Mouse (Mus musculus): ENCODE data around the gene Rpl29.

Gene Rpl29

DNA sequence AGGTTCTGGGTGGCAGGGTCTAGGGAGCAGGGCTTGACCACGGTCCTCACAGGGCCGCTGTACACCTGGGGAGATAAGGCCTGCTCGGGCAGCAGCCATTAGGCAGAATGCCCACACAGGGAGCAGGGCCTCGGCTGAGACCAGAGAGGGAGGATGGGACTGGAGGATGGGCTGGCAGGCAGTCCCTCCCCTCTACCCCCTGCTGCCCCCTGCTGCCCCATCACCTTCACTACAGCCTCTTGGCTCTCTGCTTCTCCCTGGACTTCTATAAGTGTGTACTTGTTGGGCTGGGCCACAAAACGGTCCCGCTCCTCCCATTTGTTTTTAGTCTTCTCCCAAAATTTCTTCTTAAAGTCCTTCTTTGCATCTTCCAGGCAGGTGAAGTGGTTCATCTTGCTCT lies 45.2 kb downstream of the Rpl29 start:
- peak; percentile 85 for DNase-seq

GRCm38 (mm10) chr9:106475046-106475445 lies 45.8 kb downstream of the Rpl29 start:
- DNase-seq, result peak; percentile 76

DNA sequence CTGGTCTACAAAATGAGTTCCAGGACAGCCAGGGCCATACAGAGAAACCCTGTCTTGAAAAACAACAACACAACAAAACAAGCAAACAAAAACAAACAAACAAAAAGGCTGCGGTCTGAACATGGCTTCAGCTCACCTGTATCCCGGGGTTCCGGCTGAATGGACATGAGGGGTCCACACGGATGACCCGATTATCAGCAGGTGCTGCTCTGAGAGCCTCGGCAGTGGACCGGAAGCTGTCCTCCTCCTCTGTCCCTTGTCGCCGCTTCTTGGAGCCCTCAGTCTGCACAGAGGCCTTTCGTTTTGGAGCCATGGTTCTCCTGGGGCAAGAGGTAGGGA lies 46.4 kb downstream of the Rpl29 start, which contains the start of gene Rrp9:
Gene Rrp9 (plus strand): TSS at position 301 of the 339 bp plus-strand sequence.
- peak; percentile 46 for DNase-seq

DNA sequence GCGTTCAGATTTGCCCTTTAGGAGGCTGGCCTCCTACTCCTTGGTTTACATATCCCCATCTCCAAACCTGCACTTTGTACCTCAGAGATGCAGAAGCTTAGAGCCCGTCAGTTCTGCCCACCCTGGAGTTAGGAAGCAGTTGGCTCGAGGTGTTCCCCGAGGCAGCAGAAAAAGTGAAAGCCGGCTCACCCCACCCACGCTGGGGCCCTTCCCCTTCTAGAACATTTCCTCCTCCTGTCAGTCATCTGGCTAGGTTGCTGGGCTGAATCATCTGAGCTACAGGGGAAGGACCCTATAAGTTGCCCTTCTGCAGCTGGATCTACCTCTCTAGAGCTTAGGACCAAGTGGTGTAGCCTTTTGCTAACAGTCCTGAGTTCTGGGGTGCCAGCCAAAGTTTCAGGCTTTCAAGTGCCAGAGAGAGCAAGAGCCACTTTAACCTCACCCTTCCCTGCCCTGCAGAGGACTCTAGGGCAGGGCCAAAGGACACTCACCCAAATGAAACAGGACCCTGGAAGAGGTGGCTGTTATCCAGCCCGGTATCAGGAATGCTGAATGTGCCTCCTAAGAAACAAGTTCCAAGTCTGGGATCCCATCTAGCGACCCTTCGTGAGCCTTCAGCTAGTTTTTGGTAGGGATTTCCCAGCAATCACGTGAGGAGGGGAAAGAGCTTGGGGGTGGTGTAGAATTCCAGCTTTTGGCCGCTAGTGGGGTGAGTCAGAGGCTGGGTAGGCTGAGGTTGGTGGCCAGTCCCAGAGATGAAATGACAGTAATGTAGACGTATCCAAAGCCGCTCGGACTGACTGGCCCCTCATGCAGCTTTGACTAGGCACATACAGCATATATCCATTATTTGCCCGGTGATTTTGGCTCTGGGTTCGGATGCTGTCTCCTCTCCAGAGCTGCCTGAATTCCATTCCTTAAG lies 47.0 kb downstream of the Rpl29 start:
- peak; percentile 73 for DNase-seq

DNA sequence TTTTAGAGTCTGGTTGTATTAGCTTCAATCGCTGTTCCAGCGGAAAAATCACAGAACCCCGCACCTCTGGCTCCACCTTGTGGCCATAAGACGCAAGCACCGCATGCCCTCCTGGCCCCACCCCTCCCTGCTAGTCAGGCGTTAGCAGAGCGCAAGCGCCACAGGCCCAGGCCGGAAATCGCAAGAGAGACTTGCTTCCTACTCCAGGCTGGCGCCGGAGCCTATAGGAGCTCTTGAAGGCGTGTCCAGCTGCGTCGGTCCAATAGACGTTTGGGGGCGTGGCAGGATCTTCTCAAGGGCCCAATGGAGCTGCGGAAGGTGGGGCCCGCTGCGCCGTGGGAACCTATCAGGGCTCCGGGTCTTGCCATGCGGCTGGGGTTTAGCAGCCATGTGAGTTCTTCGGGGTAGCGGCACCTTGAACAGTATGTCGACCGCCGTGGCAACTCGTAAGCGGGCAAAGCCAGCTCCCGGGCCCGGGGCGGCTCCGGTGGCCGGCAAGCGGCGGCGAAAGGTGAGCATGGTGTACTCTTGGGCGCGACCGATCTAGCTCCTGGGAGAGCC lies 47.8 kb downstream of the Rpl29 start, which contains the start of gene Parp3:
Gene Parp3 (minus strand): TSS at position 26 of the 561 bp plus-strand sequence.
- DNase-seq, result peak; percentile 100

DNA sequence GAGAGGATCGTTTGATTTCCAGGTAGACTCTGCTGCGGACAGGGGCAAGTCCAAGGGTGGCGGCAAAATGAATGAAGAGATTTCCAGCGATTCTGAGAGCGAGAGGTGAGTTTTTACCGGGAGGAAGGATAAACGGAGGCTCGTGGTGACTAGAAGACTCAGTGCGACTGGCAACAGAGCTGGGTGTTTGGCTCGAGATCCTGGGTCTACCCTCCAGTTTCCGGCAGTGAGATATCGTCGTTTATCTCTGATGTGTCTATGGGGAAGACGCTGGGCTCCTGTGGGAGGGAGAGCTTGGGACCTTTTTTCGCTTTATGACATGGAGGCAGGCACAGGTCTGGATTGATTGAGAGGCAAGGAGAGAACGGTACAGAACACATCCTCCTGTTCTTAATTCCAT lies 48.4 kb downstream of the Rpl29 start:
- no peak for DNase-seq

DNA sequence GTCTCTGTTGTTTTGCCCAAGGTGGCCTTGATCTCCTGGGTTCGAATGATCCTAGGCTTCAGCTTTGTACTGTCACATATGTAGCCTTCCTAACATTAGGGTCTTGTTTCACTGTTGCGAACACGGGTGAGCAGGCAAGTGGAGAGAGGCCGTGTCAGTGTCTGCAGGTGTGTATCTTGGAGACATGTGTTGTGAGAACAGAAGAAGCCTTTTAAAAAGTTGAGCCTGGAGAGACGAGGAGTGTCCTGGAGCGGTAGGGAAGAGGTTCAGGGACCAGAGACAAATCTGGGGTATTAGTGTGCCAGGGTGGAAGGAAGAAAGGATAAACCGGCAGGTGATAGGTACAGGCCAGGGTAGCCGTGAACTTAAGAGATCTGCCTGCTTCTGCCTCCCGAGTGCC lies 48.8 kb downstream of the Rpl29 start:
- no peak for DNase-seq

GRCm38 (mm10) chr9:106480541-106480940 lies 51.3 kb downstream of the Rpl29 start:
- peak; percentile 24 for DNase-seq

DNA sequence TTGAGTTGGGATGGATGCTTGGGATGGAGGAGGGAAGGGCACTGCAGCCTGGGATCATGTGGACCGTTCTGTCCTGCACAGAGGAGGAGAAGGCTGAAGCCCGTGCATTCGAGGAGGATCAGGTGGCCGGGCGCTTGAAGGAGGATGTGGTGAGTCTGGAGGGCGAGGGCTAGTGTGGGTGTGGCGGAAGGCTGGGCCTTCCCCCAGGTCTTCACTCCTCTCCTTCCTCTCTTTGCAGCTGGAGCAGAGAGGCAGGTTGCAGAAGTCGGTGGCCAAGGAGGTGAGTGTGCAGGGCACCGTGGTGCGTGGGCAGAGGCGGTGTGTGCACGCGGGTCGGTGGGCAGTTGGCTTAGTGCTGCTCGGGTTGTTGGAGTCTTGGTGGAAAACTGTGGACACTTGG lies 51.8 kb downstream of the Rpl29 start:
- DNase-seq, result no peak
